Mouse (Mus musculus) retina, postnatal 1 day (tissue): ENCODE results near the gene Xrcc5.

Experiments used
- DNase-seq: peaks from one replicate; pipeline ENCODE4 v3.0.0-alpha.2; 2012

Xrcc5 gene

GRCm38 (mm10) chr1:72307317-72307798 lies at the start of gene Xrcc5:
Gene Xrcc5, plus strand, starts transcription at chr1:72307421.
- DNase-seq: peak; percentile 97

GRCm38 (mm10) chr1:72263099-72263498 lies 44.1 kb upstream of the Xrcc5 start:
- no peak for DNase-seq

- DNase-seq: no peak
Measured at GRCm38 (mm10) chr1:72278085-72278484, 29.1 kb upstream of the Xrcc5 start.

- DNase-seq: no peak
Measured at GRCm38 (mm10) chr1:72282604-72283003, 24.6 kb upstream of the Xrcc5 start.

GRCm38 (mm10) chr1:72283992-72284485 lies 23.2 kb upstream of the Xrcc5 start, which contains the start of the genes Pecr and Tmem169:
Gene Pecr, minus strand, starts transcription at chr1:72284314.
Gene Tmem169, plus strand, starts transcription at chr1:72284369.
- DNase-seq: peak; percentile 95

- no peak for DNase-seq
Measured at GRCm38 (mm10) chr1:72284539-72284938, 22.7 kb upstream of the Xrcc5 start.

GRCm38 (mm10) chr1:72286904-72287303 lies 20.3 kb upstream of the Xrcc5 start:
- DNase-seq: peak; percentile 88

GRCm38 (mm10) chr1:72287893-72288292 lies 19.3 kb upstream of the Xrcc5 start:
- no peak for DNase-seq

- DNase-seq: no peak
Measured at GRCm38 (mm10) chr1:72288527-72289150, 18.6 kb upstream of the Xrcc5 start.

- no peak for DNase-seq
Measured at GRCm38 (mm10) chr1:72290896-72291295, 16.3 kb upstream of the Xrcc5 start.

- no peak for DNase-seq
Measured at GRCm38 (mm10) chr1:72291421-72291820, 15.8 kb upstream of the Xrcc5 start.

- no peak for DNase-seq
Measured at GRCm38 (mm10) chr1:72291925-72292324, 15.3 kb upstream of the Xrcc5 start.

- no peak for DNase-seq
Measured at GRCm38 (mm10) chr1:72293869-72294663, 13.2 kb upstream of the Xrcc5 start.

GRCm38 (mm10) chr1:72295746-72296145 lies 11.5 kb upstream of the Xrcc5 start:
- DNase-seq: no peak

GRCm38 (mm10) chr1:72301845-72302244 lies 5.4 kb upstream of the Xrcc5 start:
- no peak for DNase-seq

GRCm38 (mm10) chr1:72306241-72306640 lies 980 bp upstream of the Xrcc5 start:
- no peak for DNase-seq

- DNase-seq: no peak
Measured at GRCm38 (mm10) chr1:72306679-72307181, 491 bp upstream of the Xrcc5 start.

- peak; percentile 37 for DNase-seq
Measured at GRCm38 (mm10) chr1:72308919-72309318, 1.7 kb downstream of the Xrcc5 start.

- peak; percentile 26 for DNase-seq
Measured at GRCm38 (mm10) chr1:72309744-72310424, 2.7 kb downstream of the Xrcc5 start.

GRCm38 (mm10) chr1:72312701-72313398 lies 5.6 kb downstream of the Xrcc5 start:
- no peak for DNase-seq

- peak; percentile 70 for DNase-seq
Measured at GRCm38 (mm10) chr1:72313399-72314039, 6.3 kb downstream of the Xrcc5 start.

GRCm38 (mm10) chr1:72315447-72315846 lies 8.2 kb downstream of the Xrcc5 start:
- no peak for DNase-seq
